Mouse (Mus musculus) heart, embryonic 11.5 days (tissue): Measurements from ENCODE around the gene Cbr1. TPM values are rescaled to one million over a fixed set of nuclear protein-coding genes. Genes with fewer than 3 reads are reported as not detected.

Experiments
- ATAC-seq: fragments of 200-750 bp; cut with Nextera tagmentation; replicated peaks from 2 replicates; pipeline ENCODE4 v1.8.0; 2017; ENCODE audit warnings: moderate library complexity; ENCODE audit not compliant: insufficient number of reproducible peaks, low FRiP score, low TSS enrichment
- H3K27ac ChIP-seq: fragments of 300-500 bp; sonication (generic); 2 replicates; pipeline ENCODE4 v1.5.1; 2014; ENCODE audit warnings: mild to moderate bottlenecking, low read depth, low read length
- H3K27me3 ChIP-seq: fragments of 300-500 bp; sonication (generic); 2 replicates; pipeline ENCODE4 v1.6.1; 2014; ENCODE audit warnings: mild to moderate bottlenecking, low read length, mixed read lengths; ENCODE audit not compliant: control insufficient read depth, insufficient read depth
- H3K36me3 ChIP-seq: fragments of 300-500 bp; sonication (generic); 2 replicates; pipeline ENCODE4 v1.6.1; 2014; ENCODE audit warnings: mild to moderate bottlenecking, low read length, moderate library complexity, mixed read lengths; ENCODE audit not compliant: control insufficient read depth, insufficient read depth
- H3K4me1 ChIP-seq: fragments of 300-500 bp; sonication (generic); 2 replicates; pipeline ENCODE4 v1.6.1; 2014; ENCODE audit warnings: low read length; ENCODE audit not compliant: control insufficient read depth, insufficient read depth
- H3K4me2 ChIP-seq: fragments of 300-500 bp; sonication (generic); 2 replicates; pipeline ENCODE4 v1.6.1; 2014; ENCODE audit warnings: mild to moderate bottlenecking, moderate library complexity
- H3K4me3 ChIP-seq: fragments of 300-500 bp; sonication (generic); 2 replicates; pipeline ENCODE4 v1.5.1; 2014; ENCODE audit warnings: low read depth, low read length
- H3K9ac ChIP-seq: fragments of 300-500 bp; sonication (generic); 2 replicates; pipeline ENCODE4 v1.6.1; 2014; ENCODE audit warnings: mild to moderate bottlenecking, low read depth, low read length, moderate library complexity
- H3K9me3 ChIP-seq: fragments of 300-500 bp; sonication (generic); replicated peaks from 2 replicates; pipeline ENCODE4 v1.6.1; 2016; ENCODE audit warnings: low read length; ENCODE audit not compliant: control insufficient read depth
- WGBS: fragments of 180-500 bp; shearing (Covaris S2); extraction: QIAGEN DNeasy Blood & Tissue Kit; methylation state at CpG from one replicate; pipeline ENCODE4 v1.1.7; 2014; ENCODE audit not compliant: insufficient replicate concordance; 5-methylcytosine and 5-hydroxymethylcytosine counted together
- polyA plus RNA-seq: library from polyadenylated mRNA; unstranded; fragments of >200 nt; fragmentation: Nextera tagmentation; extraction: Ambion mirVana; gene quantifications from 2 replicates; pipeline ENCODE4 v1.2.1, GENCODE M21; 2014

The Cbr1 gene
- polyA plus RNA-seq, 1 experiment from 2014 or later, result 61.0 TPM

GRCm38 (mm10) chr16:93592711-93593110, 12.9 kb upstream of the Cbr1 start:
- no peak overlapping the region for H3K4me2 ChIP-seq
- WGBS, result 90% methylated on average over 3 of the region's 3 CpGs
- H3K36me3 ChIP-seq, result 0 out of 2 replicates have a peak, but pooled peaks cover 7% of the 10 kb centered on the region

GRCm38 (mm10) chr16:93593406-93593805, 12.2 kb upstream of the Cbr1 start:
- Histone ChIP-seq H3K9me3 (no peaks in the 10 kb centered on the region), H3K27me3 (no peaks in the 10 kb centered on the region), H3K4me2 (no peak overlapping the region), H3K9ac (no peak overlapping the region), H3K36me3 (0 out of 2 replicates have a peak, but pooled peaks cover 11% of the 10 kb centered on the region), H3K4me3 (no peak overlapping the region), H3K4me1 (no peaks in the 10 kb centered on the region), H3K27ac (no peak overlapping the region)
- 89% methylated on average over 8 of the region's 8 CpGs for WGBS
- ATAC-seq, result no peak

More at GRCm38 (mm10) chr16:93592711-93593110, 12.9 kb upstream of the Cbr1 start:
- no peak overlapping the region for H3K4me3 ChIP-seq
- no peaks in the 10 kb centered on the region for H3K9me3 ChIP-seq
- no peak for ATAC-seq
- H3K27ac ChIP-seq, result no peak overlapping the region
- H3K27me3 ChIP-seq, result no peaks in the 10 kb centered on the region
- peaks cover 5% of the 10 kb centered on the region for H3K4me1 ChIP-seq
- H3K9ac ChIP-seq, result no peak overlapping the region

DNA sequence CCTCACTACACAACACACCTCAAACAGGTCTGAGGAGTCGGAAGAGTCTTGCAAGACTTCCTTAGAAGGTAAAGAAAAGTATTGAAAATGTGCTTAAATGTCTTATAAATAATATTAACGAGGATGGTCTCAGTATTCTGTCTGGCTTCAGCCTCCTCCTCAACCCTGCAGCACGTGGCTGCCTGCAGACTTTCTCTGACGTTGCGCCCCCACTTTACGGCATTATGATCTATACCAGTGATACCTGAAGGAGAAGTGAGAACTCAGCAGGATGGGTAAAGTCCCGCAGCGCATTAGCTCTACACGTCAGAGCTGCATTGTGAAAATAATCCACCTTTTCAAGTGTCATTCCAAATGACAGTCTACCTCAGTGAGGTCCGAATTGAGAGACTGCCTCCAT, 11.2 kb upstream of the Cbr1 start:
- no peak overlapping the region for H3K9ac ChIP-seq
- H3K4me2 ChIP-seq, result no peak overlapping the region
- WGBS, result 89% methylated on average over 10 of the region's 10 CpGs
- H3K36me3 ChIP-seq, result 0 out of 2 replicates have a peak, but pooled peaks cover 11% of the 10 kb centered on the region
- ATAC-seq, result no peak
- H3K27ac ChIP-seq, result no peak overlapping the region
- H3K4me3 ChIP-seq, result no peak overlapping the region
- H3K4me1 ChIP-seq, result no peaks in the 10 kb centered on the region
- no peaks in the 10 kb centered on the region for H3K9me3 ChIP-seq
- H3K27me3 ChIP-seq, result no peaks in the 10 kb centered on the region

- Histone ChIP-seq H3K9ac (no peak overlapping the region), H3K27ac (no peak overlapping the region), H3K9me3 (no peaks in the 10 kb centered on the region), H3K4me3 (no peak overlapping the region), H3K4me2 (no peak overlapping the region), H3K27me3 (no peaks in the 10 kb centered on the region), H3K4me1 (no peaks in the 10 kb centered on the region), H3K36me3 (0 out of 2 replicates have a peak, but pooled peaks cover 5% of the 10 kb centered on the region)
- no peak for ATAC-seq
- 81% methylated on average over 5 of the region's 5 CpGs for WGBS
Measured at GRCm38 (mm10) chr16:93595766-93596165, 9.9 kb upstream of the Cbr1 start.

GRCm38 (mm10) chr16:93596807-93597206, 8.8 kb upstream of the Cbr1 start:
- 88% methylated on average over 7 of the region's 7 CpGs for WGBS
- Histone ChIP-seq H3K4me1 (no peaks in the 10 kb centered on the region), H3K4me2 (no peak overlapping the region), H3K27ac (no peak overlapping the region), H3K4me3 (no peak overlapping the region), H3K36me3 (0 out of 2 replicates have a peak, but pooled peaks cover 4% of the 10 kb centered on the region), H3K9ac (no peak overlapping the region), H3K9me3 (no peaks in the 10 kb centered on the region), H3K27me3 (no peaks in the 10 kb centered on the region)
- no peak for ATAC-seq

- no peaks in the 10 kb centered on the region for H3K27me3 ChIP-seq
- H3K36me3 ChIP-seq, result 0 out of 2 replicates have a peak, but pooled peaks cover 4% of the 10 kb centered on the region
- WGBS, result 92% methylated on average over 9 of the region's 9 CpGs
- no peak overlapping the region for H3K27ac ChIP-seq
- no peak for ATAC-seq
- H3K4me2 ChIP-seq, result no peak overlapping the region
- H3K4me1 ChIP-seq, result no peaks in the 10 kb centered on the region
- no peaks in the 10 kb centered on the region for H3K9me3 ChIP-seq
- no peak overlapping the region for H3K4me3 ChIP-seq
- H3K9ac ChIP-seq, result no peak overlapping the region
Measured at GRCm38 (mm10) chr16:93597551-93597950, 8.1 kb upstream of the Cbr1 start.

DNA sequence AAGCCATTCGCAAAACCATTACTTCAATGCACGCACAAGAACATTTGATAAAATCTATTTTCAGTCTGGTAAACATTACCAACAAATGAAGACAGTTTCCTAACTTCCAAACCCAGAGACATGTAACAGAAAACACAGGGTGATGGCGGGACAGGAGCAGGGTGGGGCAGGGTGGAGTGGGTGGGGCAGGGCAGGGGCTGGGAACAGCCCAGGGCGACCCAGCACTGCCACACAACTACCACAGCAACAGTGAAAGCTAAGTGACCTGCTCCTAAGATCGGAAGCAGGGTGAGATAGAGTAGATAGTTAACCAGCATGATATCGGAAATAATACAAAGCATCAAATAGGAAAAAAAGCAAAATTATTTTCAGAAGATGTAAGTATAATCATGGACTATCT, 6.2 kb upstream of the Cbr1 start:
- WGBS, result 81% methylated on average over 6 of the region's 6 CpGs
- no peak overlapping the region for H3K9ac ChIP-seq
- H3K4me2 ChIP-seq, result no peak overlapping the region; the same call in 1 of the 2 replicates
- ATAC-seq, result no peak
- H3K27ac ChIP-seq, result no peak overlapping the region
- no peak overlapping the region for H3K4me3 ChIP-seq
- no peaks in the 10 kb centered on the region for H3K4me1 ChIP-seq
- H3K36me3 ChIP-seq, result 0 out of 2 replicates have a peak, but pooled peaks cover 4% of the 10 kb centered on the region
- no peaks in the 10 kb centered on the region for H3K27me3 ChIP-seq
- no peaks in the 10 kb centered on the region for H3K9me3 ChIP-seq

- Histone ChIP-seq H3K4me3 (peak within 1 kb of the TSS; percentile 67), H3K36me3 (no peaks in the 10 kb centered on the region)
- WGBS, result 2% methylated on average over 55 of the region's 55 CpGs
Measured at GRCm38 (mm10) chr16:93603439-93604212, 2.0 kb upstream of the Cbr1 start, which contains the start of gene Setd4. Gene Setd4, minus strand, starts transcription at chr16:93604063.

More at GRCm38 (mm10) chr16:93603439-93604212, 2.0 kb upstream of the Cbr1 start, which contains the start of gene Setd4:
- 0 out of 2 replicates have a peak, but pooled peaks cover 6% of the 10 kb centered on the region for H3K4me1 ChIP-seq
- peak within 1 kb of the TSS; percentile 96 for H3K27ac ChIP-seq
- peak within 1 kb of the TSS; percentile 88 for H3K9ac ChIP-seq
- H3K4me2 ChIP-seq, result peak within 1 kb of the TSS; percentile 94
- H3K27me3 ChIP-seq, result no peaks in the 10 kb centered on the region
- peak; percentile 84 for ATAC-seq
- no peaks in the 10 kb centered on the region for H3K9me3 ChIP-seq
